Mouse (Mus musculus) erythroblast, embryonic 14.5 days (primary cell): ENCODE data around the gene Rasa2. TPM values are rescaled to one million over a fixed set of nuclear protein-coding genes. Genes with fewer than 3 reads are reported as not detected.

Experiments
- H3K27me3 ChIP-seq: 2 replicates; pipeline ENCODE4 v1.6.1; 2012; ENCODE audit warnings: inconsistent platforms; ENCODE audit not compliant: control insufficient read depth
- H3K36me3 ChIP-seq: 2 replicates; pipeline ENCODE4 v1.6.1; 2012; ENCODE audit warnings: mild to moderate bottlenecking, inconsistent platforms; ENCODE audit not compliant: control insufficient read depth
- H3K4me1 ChIP-seq: 2 replicates; pipeline ENCODE4 v1.6.1; 2012; ENCODE audit warnings: inconsistent platforms; ENCODE audit not compliant: control insufficient read depth
- H3K4me3 ChIP-seq: replicated peaks from 2 replicates; pipeline ENCODE3; 2012; ENCODE audit warnings: moderate library complexity, mild to moderate bottlenecking, inconsistent platforms
- H3K9me3 ChIP-seq: 2 replicates; pipeline ENCODE4 v1.6.1; 2012; ENCODE audit warnings: low read length, inconsistent platforms, mixed read lengths; ENCODE audit not compliant: control insufficient read depth
- GATA1 ChIP-seq: IDR thresholded peaks from 2 replicates; pipeline ENCODE4 v1.6.1; 2012; ENCODE audit warnings: low read length, inconsistent platforms, mixed read lengths
- TAL1 ChIP-seq: IDR thresholded peaks from 3 replicates; pipeline ENCODE4 v1.6.1; 2012; ENCODE audit warnings: low read length, inconsistent platforms, mixed read lengths
- polyA plus RNA-seq: library from polyadenylated mRNA; stranded (reverse); fragments of >175 nt; gene quantifications from 2 replicates; pipeline ENCODE4 v1.2.3, GENCODE M21; 2012

Gene Rasa2
- polyA plus RNA-seq, 1 experiment, result not detected

GRCm38 (mm10) chr9:96504116-96504895, 127.1 kb downstream of the Rasa2 start:
- H3K9me3 ChIP-seq, result peaks cover 5% of the 10 kb centered on the region
- H3K4me1 ChIP-seq, result no peaks in the 10 kb centered on the region; the same call in 1 of the 2 replicates
- H3K27me3 ChIP-seq, result no peaks in the 10 kb centered on the region
- TF ChIP-seq GATA1, result no peak
- no peak for TF ChIP-seq TAL1
- no peaks in the 10 kb centered on the region for H3K36me3 ChIP-seq
- no peak overlapping the region for H3K4me3 ChIP-seq

- no peak for TF ChIP-seq TAL1
- no peak for TF ChIP-seq GATA1
- Histone ChIP-seq H3K36me3 (no peaks in the 10 kb centered on the region), H3K4me1 (no peaks in the 10 kb centered on the region; the same call in 1 of the 2 replicates), H3K9me3 (peaks cover 11% of the 10 kb centered on the region), H3K4me3 (no peak overlapping the region), H3K27me3 (no peaks in the 10 kb centered on the region)
These were observed 128.4 kb downstream of the Rasa2 start for GRCm38 (mm10) chr9:96502856-96503610.

- peaks cover 11% of the 10 kb centered on the region for H3K9me3 ChIP-seq
- TF ChIP-seq GATA1, result no peak
- TF ChIP-seq TAL1, result no peak
- H3K36me3 ChIP-seq, result no peaks in the 10 kb centered on the region
- H3K27me3 ChIP-seq, result no peaks in the 10 kb centered on the region
- no peaks in the 10 kb centered on the region; the same call in 1 of the 2 replicates for H3K4me1 ChIP-seq
- no peak overlapping the region for H3K4me3 ChIP-seq
These were observed 130.2 kb downstream of the Rasa2 start for GRCm38 (mm10) chr9:96501217-96501616.

GRCm38 (mm10) chr9:96493212-96493611, 138.2 kb downstream of the Rasa2 start:
- H3K4me1 ChIP-seq, result peaks cover 3% of the 10 kb centered on the region
- H3K27me3 ChIP-seq, result no peaks in the 10 kb centered on the region
- no peaks in the 10 kb centered on the region; the same call in 1 of the 2 replicates for H3K9me3 ChIP-seq
- H3K36me3 ChIP-seq, result no peaks in the 10 kb centered on the region
- no peak for TF ChIP-seq TAL1
- no peak for TF ChIP-seq GATA1
- no peak overlapping the region for H3K4me3 ChIP-seq

- H3K4me3 ChIP-seq, result no peak overlapping the region
These were observed 139.6 kb downstream of the Rasa2 start for GRCm38 (mm10) chr9:96491810-96492209.

More at GRCm38 (mm10) chr9:96491810-96492209, 139.6 kb downstream of the Rasa2 start:
- no peaks in the 10 kb centered on the region for H3K9me3 ChIP-seq
- H3K27me3 ChIP-seq, result no peaks in the 10 kb centered on the region
- peaks cover 3% of the 10 kb centered on the region for H3K4me1 ChIP-seq
- TF ChIP-seq TAL1 (no peak), GATA1 (no peak)
- H3K36me3 ChIP-seq, result no peaks in the 10 kb centered on the region

Other genes starting within 250 kb of the Rasa2 start
- 2.0 and 3.2 TPM in 2 replicates for gene Rnf7, start 152.9 kb downstream of the Rasa2 start, polyA plus RNA-seq
- gene Gm28729, start 106.4 kb downstream of the Rasa2 start, polyA plus RNA-seq, result not detected in 2 replicates
- gene Zbtb38, start 121.2 kb upstream of the Rasa2 start, polyA plus RNA-seq, result 0.01 TPM in 2 replicates